ENCODE assay signal across 8 mouse cellular contexts in genomic region chr10:81293334-81294030, GRCm38 (mm10). TPM values are rescaled to one million over a fixed set of nuclear protein-coding genes. Genes with fewer than 3 reads are reported as not detected.
A peak's percentile ranks its signal among the peaks of the same experiment; 100 is the strongest.
DNase-seq lines count a peak whose midpoint lies in the region; ATAC-seq and TF ChIP-seq lines count a peak whose summit lies in the region.

No protein-coding gene starts in this region.

- DNase-seq in lung, embryonic 14.5 days, result no peak
- no peak for DNase-seq in lung, postnatal 10 days
- DNase-seq in urinary bladder, adult 2 months (ENCODE audit: low spot score), result no peak
- DNase-seq in thymus, postnatal 4 days, result no peak
- no peak for DNase-seq in left cerebral cortex, postnatal 36 days (ENCODE audit: low spot score in 2 of 2)

- H3K4me1 ChIP-seq in lung, embryonic 14.5 days (ENCODE audit: insufficient read depth), result peaks cover 14% of the 10 kb centered on the region
- peaks cover 52% of the 10 kb centered on the region for H3K4me1 ChIP-seq in embryonic facial prominence, embryonic 15.5 days
- H3K4me1 ChIP-seq in intestine, postnatal 0 days (replicated peaks; ENCODE audit: control insufficient read depth, insufficient read depth, low read length), result peaks cover 16% of the 10 kb centered on the region
- peaks cover 52% of the 10 kb centered on the region for H3K4me1 ChIP-seq in neural tube, embryonic 15.5 days

- WGBS in lung, embryonic 14.5 days, result 1% methylated on average over 25 of the region's 25 CpGs
- WGBS in embryonic facial prominence, embryonic 15.5 days, result 3% methylated on average over 25 of the region's 25 CpGs
- WGBS in intestine, postnatal 0 days, result 2% methylated on average over 25 of the region's 25 CpGs
- WGBS in neural tube, embryonic 15.5 days, result 3% methylated on average over 25 of the region's 25 CpGs

- no peak for TF ChIP-seq CTCF in lung, embryonic 14.5 days (IDR thresholded peaks at IDR 0.05; ENCODE audit: low read depth)
- no peak for TF ChIP-seq CTCF in intestine, postnatal 0 days (IDR thresholded peaks at IDR 0.05; ENCODE audit: low read depth)

- H3K9ac ChIP-seq in lung, embryonic 14.5 days, result peak overlapping the region; percentile 74
- peak overlapping the region; percentile 63 for H3K9ac ChIP-seq in embryonic facial prominence, embryonic 15.5 days
- H3K9ac ChIP-seq in intestine, postnatal 0 days (ENCODE audit: low read depth, low read length), result peak overlapping the region; percentile 67
- H3K9ac ChIP-seq in neural tube, embryonic 15.5 days (replicated peaks), result peak overlapping the region; percentile 91

- no peaks in the 10 kb centered on the region for H3K9me3 ChIP-seq in lung, embryonic 14.5 days (ENCODE audit: low read depth, low read length)
- no peaks in the 10 kb centered on the region for H3K9me3 ChIP-seq in embryonic facial prominence, embryonic 15.5 days (replicated peaks)
- no peaks in the 10 kb centered on the region for H3K9me3 ChIP-seq in intestine, postnatal 0 days (ENCODE audit: control insufficient read depth)
- no peaks in the 10 kb centered on the region for H3K9me3 ChIP-seq in neural tube, embryonic 15.5 days (replicated peaks)

- peaks cover 5% of the 10 kb centered on the region; the same call in 1 of the 2 replicates for H3K36me3 ChIP-seq in lung, embryonic 14.5 days (ENCODE audit: insufficient read depth)
- no peaks in the 10 kb centered on the region for H3K36me3 ChIP-seq in embryonic facial prominence, embryonic 15.5 days
- no peaks in the 10 kb centered on the region for H3K36me3 ChIP-seq in intestine, postnatal 0 days (ENCODE audit: control insufficient read depth, insufficient read depth)
- H3K36me3 ChIP-seq in neural tube, embryonic 15.5 days, result no peaks in the 10 kb centered on the region

- intact Hi-C loops in left cerebral cortex, postnatal 36 days (cut with DNase I), result no loop called here

- H3K27me3 ChIP-seq in lung, embryonic 14.5 days (ENCODE audit: insufficient read depth, low read length), result peaks cover 13% of the 10 kb centered on the region; the same call in 1 of the 2 replicates
- peaks cover 20% of the 10 kb centered on the region for H3K27me3 ChIP-seq in embryonic facial prominence, embryonic 15.5 days
- no peaks in the 10 kb centered on the region for H3K27me3 ChIP-seq in intestine, postnatal 0 days (replicated peaks; ENCODE audit: control insufficient read depth, insufficient read depth, low read length)
- H3K27me3 ChIP-seq in neural tube, embryonic 15.5 days (replicated peaks), result peaks cover 22% of the 10 kb centered on the region

- peak overlapping the region; percentile 98 for H3K4me2 ChIP-seq in lung, embryonic 14.5 days
- peak overlapping the region; percentile 88 for H3K4me2 ChIP-seq in embryonic facial prominence, embryonic 15.5 days (replicated peaks)
- H3K4me2 ChIP-seq in intestine, postnatal 0 days (replicated peaks; ENCODE audit: low read depth), result peak overlapping the region; percentile 88
- H3K4me2 ChIP-seq in neural tube, embryonic 15.5 days, result peak overlapping the region; percentile 95

- peak overlapping the region; percentile 69 for H3K4me3 ChIP-seq in lung, embryonic 14.5 days (ENCODE audit: low read depth, low read length)
- H3K4me3 ChIP-seq in embryonic facial prominence, embryonic 15.5 days (replicated peaks), result peak overlapping the region; percentile 75
- H3K4me3 ChIP-seq in intestine, postnatal 0 days (ENCODE audit: low read depth, low read length), result peak overlapping the region; percentile 76
- peak overlapping the region; percentile 90 for H3K4me3 ChIP-seq in neural tube, embryonic 15.5 days (replicated peaks)

- peak overlapping the region; percentile 87; the same call in 1 of the 2 replicates for H3K27ac ChIP-seq in lung, embryonic 14.5 days (ENCODE audit: low read depth)
- peak overlapping the region; percentile 87 for H3K27ac ChIP-seq in embryonic facial prominence, embryonic 15.5 days (replicated peaks)
- peak overlapping the region; percentile 84 for H3K27ac ChIP-seq in intestine, postnatal 0 days (ENCODE audit: low read depth, low read length)
- peak overlapping the region; percentile 88 for H3K27ac ChIP-seq in neural tube, embryonic 15.5 days (replicated peaks)

- ATAC-seq in lung, embryonic 14.5 days (ENCODE audit: insufficient read depth), result no peak
- ATAC-seq in embryonic facial prominence, embryonic 15.5 days (ENCODE audit: insufficient number of reproducible peaks, low FRiP score, low TSS enrichment, low read depth), result no peak
- ATAC-seq in intestine, postnatal 0 days, result no peak
- peak; percentile 25 for ATAC-seq in neural tube, embryonic 15.5 days (ENCODE audit: low FRiP score)

RNA-seq across cellular contexts. Expression of gene Pip5k1c, which starts 0.7 kb away (rescaled TPM):
- 50.8 and 58.6 TPM in 2 replicates for polyA plus RNA-seq in lung, embryonic 14.5 days (2014; fragmentation: Nextera tagmentation; extraction: Ambion mirVana)
- polyA plus RNA-seq in embryonic facial prominence, embryonic 15.5 days (2015; fragmentation: Nextera tagmentation; extraction: Ambion mirVana), result 51.1 and 53.8 TPM in 2 replicates
- 27.2 and 27.6 TPM in 2 replicates for polyA plus RNA-seq in intestine, postnatal 0 days (2015; fragmentation: Nextera tagmentation; extraction: Ambion mirVana)
- 116 and 124 TPM in 2 replicates for polyA plus RNA-seq in neural tube, embryonic 15.5 days (2015; fragmentation: Nextera tagmentation; extraction: Ambion mirVana)
- 38.6 and 48.9 TPM in 2 replicates for polyA plus RNA-seq in urinary bladder, adult 2 months (2012; rRNA removed)
- total RNA-seq in left cerebral cortex, postnatal 36 days (2021), result 100 to 1,000 TPM; 419 to 450 TPM

RNA-seq across cellular contexts. Expression of gene Tjp3, which starts 2.1 kb away (rescaled TPM):
- 15.3 and 17.2 TPM in 2 replicates for polyA plus RNA-seq in lung, embryonic 14.5 days (2014; fragmentation: Nextera tagmentation; extraction: Ambion mirVana)
- polyA plus RNA-seq in embryonic facial prominence, embryonic 15.5 days (2015; fragmentation: Nextera tagmentation; extraction: Ambion mirVana), result 15.1 and 22.6 TPM in 2 replicates
- polyA plus RNA-seq in intestine, postnatal 0 days (2015; fragmentation: Nextera tagmentation; extraction: Ambion mirVana), result 43.2 and 43.4 TPM in 2 replicates
- polyA plus RNA-seq in neural tube, embryonic 15.5 days (2015; fragmentation: Nextera tagmentation; extraction: Ambion mirVana), result 4.1 and 7.9 TPM in 2 replicates
- 23.7 and 25.1 TPM in 2 replicates for polyA plus RNA-seq in urinary bladder, adult 2 months (2012; rRNA removed)
- under 1 TPM in 1 of 2 experiments, not detected in 1; 0.50 TPM for total RNA-seq in left cerebral cortex, postnatal 36 days (2021)

RNA-seq across cellular contexts. Expression of gene Apba3, which starts 26.7 kb away (rescaled TPM):
- polyA plus RNA-seq in lung, embryonic 14.5 days (2014; fragmentation: Nextera tagmentation; extraction: Ambion mirVana), result 50.4 and 50.8 TPM in 2 replicates
- polyA plus RNA-seq in embryonic facial prominence, embryonic 15.5 days (2015; fragmentation: Nextera tagmentation; extraction: Ambion mirVana), result 70.9 and 77.4 TPM in 2 replicates
- polyA plus RNA-seq in intestine, postnatal 0 days (2015; fragmentation: Nextera tagmentation; extraction: Ambion mirVana), result 75.2 and 75.4 TPM in 2 replicates
- polyA plus RNA-seq in neural tube, embryonic 15.5 days (2015; fragmentation: Nextera tagmentation; extraction: Ambion mirVana), result 38.0 and 39.1 TPM in 2 replicates
- 45.9 and 48.3 TPM in 2 replicates for polyA plus RNA-seq in urinary bladder, adult 2 months (2012; rRNA removed)
- total RNA-seq in left cerebral cortex, postnatal 36 days (2021), result 10 to 100 TPM; 30.1 to 39.3 TPM

RNA-seq across cellular contexts. Expression of gene Mrpl54, which starts 26.7 kb away (rescaled TPM):
- polyA plus RNA-seq in lung, embryonic 14.5 days (2014; fragmentation: Nextera tagmentation; extraction: Ambion mirVana), result 222 and 223 TPM in 2 replicates
- 199 and 203 TPM in 2 replicates for polyA plus RNA-seq in embryonic facial prominence, embryonic 15.5 days (2015; fragmentation: Nextera tagmentation; extraction: Ambion mirVana)
- polyA plus RNA-seq in intestine, postnatal 0 days (2015; fragmentation: Nextera tagmentation; extraction: Ambion mirVana), result 268 and 287 TPM in 2 replicates
- 155 and 160 TPM in 2 replicates for polyA plus RNA-seq in neural tube, embryonic 15.5 days (2015; fragmentation: Nextera tagmentation; extraction: Ambion mirVana)
- 95.9 and 103 TPM in 2 replicates for polyA plus RNA-seq in urinary bladder, adult 2 months (2012; rRNA removed)
- 10 to 100 TPM; 43.0 to 48.2 TPM for total RNA-seq in left cerebral cortex, postnatal 36 days (2021)

RNA-seq across cellular contexts. Expression of gene Cactin, which starts 27.4 kb away (rescaled TPM):
- 34.3 and 42.9 TPM in 2 replicates for polyA plus RNA-seq in lung, embryonic 14.5 days (2014; fragmentation: Nextera tagmentation; extraction: Ambion mirVana)
- polyA plus RNA-seq in embryonic facial prominence, embryonic 15.5 days (2015; fragmentation: Nextera tagmentation; extraction: Ambion mirVana), result 41.4 and 44.0 TPM in 2 replicates
- polyA plus RNA-seq in intestine, postnatal 0 days (2015; fragmentation: Nextera tagmentation; extraction: Ambion mirVana), result 14.7 and 15.0 TPM in 2 replicates
- polyA plus RNA-seq in neural tube, embryonic 15.5 days (2015; fragmentation: Nextera tagmentation; extraction: Ambion mirVana), result 27.8 and 34.0 TPM in 2 replicates
- 27.7 and 29.5 TPM in 2 replicates for polyA plus RNA-seq in urinary bladder, adult 2 months (2012; rRNA removed)
- 10 to 100 TPM; 29.7 to 31.7 TPM for total RNA-seq in left cerebral cortex, postnatal 36 days (2021)
